Mouse (Mus musculus) megakaryocyte progenitor cell, adult 5-6 weeks (primary cell): ENCODE measurements around the gene Slc22a18. TPM values are rescaled to one million over a fixed set of nuclear protein-coding genes. Genes with fewer than 3 reads are reported as not detected.

Experiments
- ATAC-seq: replicated peaks from 2 replicates; pipeline ENCODE4 v1.8.0; 2016; ENCODE audit warnings: mild to moderate bottlenecking, moderate TSS enrichment, inconsistent platforms; ENCODE audit not compliant: poor library complexity
- total RNA-seq, 2 experiments: library from RNA; stranded (forward) in 1 of 2; stranded (reverse) in 1 of 2; fragments of 157-497, 149-512 nt in 1 of 2; fragments of 200-1000 nt in 1 of 2; gene quantifications; 2 replicates each; pipeline versions ENCODE4 v1.2.3 to v1.2.4; 2015 to 2017

The Slc22a18 gene
- total RNA-seq, 2 experiments from 2014 or later = 1.5 TPM; not detected in 1

- no peak for ATAC-seq
Observed at GRCm38 (mm10) chr7:143461920-143462319, 11.6 kb upstream of the Slc22a18 start.

- no peak for ATAC-seq
Observed at GRCm38 (mm10) chr7:143462516-143462915, 11.0 kb upstream of the Slc22a18 start.

- peak; percentile 38 for ATAC-seq
Observed at GRCm38 (mm10) chr7:143463865-143464415, 9.6 kb upstream of the Slc22a18 start.

GRCm38 (mm10) chr7:143464811-143465560 lies 8.6 kb upstream of the Slc22a18 start:
- ATAC-seq = 0 out of 2 replicates have a peak, but pooled peaks have one; percentile 10

- peak; percentile 70 for ATAC-seq
Observed at GRCm38 (mm10) chr7:143466099-143466677, 7.3 kb upstream of the Slc22a18 start.

GRCm38 (mm10) chr7:143467714-143468113 lies 5.8 kb upstream of the Slc22a18 start:
- no peak for ATAC-seq

- peak; percentile 62 for ATAC-seq
Observed at GRCm38 (mm10) chr7:143469946-143470345, 3.6 kb upstream of the Slc22a18 start.

GRCm38 (mm10) chr7:143474811-143475210 lies 1.3 kb downstream of the Slc22a18 start:
- ATAC-seq = peak; percentile 26; the same call in 1 of the 2 replicates

- no peak for ATAC-seq
Observed at GRCm38 (mm10) chr7:143475876-143476275, 2.3 kb downstream of the Slc22a18 start.

GRCm38 (mm10) chr7:143476702-143477335 lies 3.3 kb downstream of the Slc22a18 start:
- ATAC-seq = no peak

GRCm38 (mm10) chr7:143477800-143478199 lies 4.3 kb downstream of the Slc22a18 start:
- no peak for ATAC-seq

GRCm38 (mm10) chr7:143480498-143480897 lies 7.0 kb downstream of the Slc22a18 start:
- ATAC-seq = peak; percentile 83

- ATAC-seq = no peak
Observed at GRCm38 (mm10) chr7:143481806-143482387, 8.4 kb downstream of the Slc22a18 start.

- no peak for ATAC-seq
Observed at GRCm38 (mm10) chr7:143482541-143482940, 9.0 kb downstream of the Slc22a18 start.

- ATAC-seq = no peak
Observed at GRCm38 (mm10) chr7:143489735-143490134, 16.2 kb downstream of the Slc22a18 start.

GRCm38 (mm10) chr7:143493616-143494126 lies 20.1 kb downstream of the Slc22a18 start:
- no peak for ATAC-seq

- ATAC-seq = peak; percentile 62
Observed at GRCm38 (mm10) chr7:143495104-143495961, 21.8 kb downstream of the Slc22a18 start.

- ATAC-seq = no peak
Observed at GRCm38 (mm10) chr7:143498584-143498983, 25.0 kb downstream of the Slc22a18 start.

- ATAC-seq = 0 out of 2 replicates have a peak, but pooled peaks have one; percentile 20
Observed at GRCm38 (mm10) chr7:143500912-143501311, 27.4 kb downstream of the Slc22a18 start.
